Mouse (Mus musculus): ENCODE results near the gene Ldlrad1.

DNA sequence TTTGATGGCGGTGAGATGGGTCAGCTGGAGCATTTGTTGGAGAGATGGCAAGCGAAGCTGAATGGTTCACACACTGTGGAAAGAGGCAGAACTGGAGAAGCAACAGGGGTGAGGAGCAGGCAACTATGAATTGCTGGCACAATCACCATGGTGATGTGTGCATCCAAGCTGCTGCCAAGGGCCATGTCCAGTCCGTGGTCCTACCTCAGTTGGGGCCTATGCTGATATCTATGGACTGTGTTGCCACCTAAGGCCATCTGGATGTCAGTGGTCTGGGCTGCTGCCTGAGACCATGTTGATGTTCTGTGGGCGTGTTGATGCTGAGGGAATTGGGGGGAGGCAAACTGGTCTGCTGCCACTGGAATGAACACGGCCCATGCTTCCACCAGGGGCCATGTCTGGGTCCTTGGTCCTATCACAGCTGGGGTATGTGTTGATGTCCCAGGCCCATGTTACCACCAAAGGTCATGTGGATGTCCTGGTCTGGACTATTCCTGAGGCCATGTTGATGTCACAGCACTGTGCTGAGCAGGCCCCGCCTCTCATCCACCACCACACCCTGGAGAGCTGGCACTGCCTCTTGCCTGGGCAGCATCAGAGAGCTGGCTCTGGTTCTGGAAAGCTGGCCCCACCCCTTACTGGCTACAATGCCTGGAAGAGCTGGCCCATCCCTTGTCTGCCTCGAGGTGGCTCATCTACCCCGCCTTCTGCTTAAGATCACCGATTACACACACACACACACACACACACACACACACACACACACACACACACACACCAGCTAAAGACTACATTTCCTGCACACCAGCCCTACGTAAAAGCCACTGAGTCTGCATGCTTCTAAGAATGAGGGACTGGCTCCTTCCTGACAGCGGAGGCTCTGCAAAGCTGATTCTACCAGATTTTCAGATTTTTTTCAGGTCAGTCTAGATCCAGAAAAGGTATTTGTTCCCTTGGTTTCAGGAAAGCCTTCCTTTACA, 14.5 kb downstream of the Ldlrad1 start:
- TF ChIP-seq CTCF (IDR thresholded peaks at IDR 0.05; ENCODE audit: low read depth, low read length) (no peak), GATA2 (IDR thresholded peaks at IDR 0.05; ENCODE audit: borderline replicate concordance, low read depth, low read length) (no peak), POLR2AphosphoS5 (IDR thresholded peaks at IDR 0.05; ENCODE audit: insufficient replicate concordance, low read depth, low read length) (no peak), GATA1 (IDR thresholded peaks at IDR 0.05; ENCODE audit: borderline replicate concordance, low read length) (no peak), TAL1 (conservative IDR thresholded peaks at IDR 0.05; ENCODE audit: low read depth, low read length) (no peak)

All from G1E (cell line).